Mouse (Mus musculus) CH12F3 (cell line): ENCODE measurements around the gene Itgb8.

Experiments used
- in situ Hi-C: fragments of 300-500 bp; cut with MboI; formaldehyde crosslinking; loops from 2 replicates; pipeline ENCODE4 v1.14.3; 2020; ENCODE audit warnings: low sequenced_read_pairs

Itgb8 gene

DNA sequence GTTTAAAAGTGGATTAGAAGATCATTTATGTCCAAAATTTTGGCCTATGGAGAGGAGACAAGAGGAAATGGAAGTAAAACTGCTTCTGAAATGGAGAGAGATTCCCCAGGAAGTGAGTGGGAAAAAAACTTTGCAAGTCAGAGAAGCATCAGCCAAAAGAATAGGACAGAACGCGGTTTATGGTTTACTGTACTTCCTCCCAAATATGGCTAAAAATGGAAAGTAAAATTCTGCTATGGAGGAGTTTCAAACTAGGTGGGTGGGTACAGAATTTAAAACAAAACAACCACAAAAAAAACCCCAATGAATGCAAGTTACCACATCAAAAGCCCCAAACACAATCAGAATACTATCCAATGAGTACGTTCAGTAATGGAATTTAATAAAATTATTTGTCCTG, 90.8 kb downstream of the Itgb8 start:
- in situ Hi-C loops: no loop called here

DNA sequence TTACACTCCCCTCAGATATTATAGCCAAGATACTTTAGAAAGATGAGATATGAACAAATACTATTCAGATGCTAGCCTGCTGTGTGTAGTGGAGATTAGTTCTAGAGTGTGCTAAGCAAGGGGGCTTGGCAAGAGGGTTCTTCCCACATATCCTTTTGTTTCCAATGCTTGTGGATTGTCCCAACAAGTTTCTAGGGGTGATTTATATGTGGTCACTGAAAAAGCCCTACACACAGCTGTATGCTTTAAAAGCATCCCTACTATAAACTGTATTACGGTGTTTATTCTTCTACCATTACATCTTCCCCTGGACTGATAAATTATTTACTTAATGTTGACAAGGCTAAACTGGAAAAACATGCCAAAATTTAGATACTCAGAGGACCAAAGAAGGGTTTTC, 92.6 kb downstream of the Itgb8 start:
- in situ Hi-C loops: no loop called here

DNA sequence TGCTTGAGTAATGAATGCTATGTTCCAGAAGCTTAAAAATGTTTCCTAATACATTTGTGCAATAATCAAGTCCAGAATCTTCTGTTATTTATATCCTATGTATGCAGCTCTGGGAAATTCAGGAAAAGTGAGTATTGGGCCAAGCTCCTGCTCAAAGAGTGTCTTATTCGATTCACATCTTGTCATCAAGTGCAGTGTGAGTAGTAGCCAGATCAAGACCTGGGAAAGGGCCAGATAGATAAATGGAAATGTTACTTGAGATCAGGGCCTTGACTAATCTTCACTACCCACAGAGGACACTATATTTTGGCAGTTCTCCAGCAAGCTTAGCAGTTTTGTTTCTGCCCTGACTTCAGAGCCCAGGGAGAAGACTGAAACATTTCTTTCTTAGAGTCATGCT, 100.7 kb downstream of the Itgb8 start:
- in situ Hi-C loops: no loop called here

DNA sequence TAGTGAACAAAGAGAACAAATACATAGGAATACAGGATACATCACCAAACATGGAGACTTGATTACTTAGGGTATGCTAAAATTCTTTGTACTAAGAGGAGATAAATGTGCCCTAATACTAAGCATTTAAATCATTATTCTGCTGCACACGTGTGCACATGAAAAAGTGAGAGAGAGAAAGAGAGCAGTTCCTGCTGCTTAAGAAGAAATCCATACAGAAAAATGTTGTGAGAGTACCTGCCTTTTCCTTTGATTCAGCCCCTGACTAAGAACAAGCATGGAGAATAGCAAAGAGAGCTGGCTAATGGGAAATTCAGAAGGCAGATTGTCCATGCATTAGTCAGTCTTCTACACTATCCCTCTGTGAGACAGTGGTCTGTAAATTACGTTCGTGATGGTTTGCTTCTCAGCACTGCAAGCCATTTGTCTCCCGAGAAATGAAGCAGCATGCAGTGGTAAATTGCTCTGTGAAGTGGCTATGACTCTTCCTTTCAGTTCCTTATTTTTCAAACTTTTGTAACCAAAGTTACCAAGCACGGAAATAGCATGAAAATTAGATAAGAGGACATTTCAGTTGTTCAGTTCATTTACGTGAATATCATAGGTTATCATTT, 125.0 kb downstream of the Itgb8 start:
- in situ Hi-C loops: no loop called here

DNA sequence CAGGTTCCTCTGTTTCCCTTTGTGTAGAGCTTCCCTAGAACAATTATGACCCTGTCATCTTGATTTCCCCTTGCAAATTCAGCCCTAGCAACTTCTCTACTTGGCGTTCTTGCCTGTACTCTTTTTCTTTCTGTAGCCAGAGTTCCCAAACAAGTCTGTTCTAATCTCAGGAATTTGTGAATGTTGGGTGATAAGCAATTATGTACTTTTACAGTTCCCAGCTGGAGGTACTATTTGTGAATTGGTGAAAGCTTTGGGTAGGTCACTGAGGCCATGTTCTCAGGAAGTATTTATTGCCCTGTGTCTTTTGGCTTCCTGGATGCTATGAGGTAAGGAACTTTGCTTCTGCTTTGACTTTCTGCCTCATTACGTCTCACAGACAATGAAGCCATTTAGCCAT, 128.5 kb downstream of the Itgb8 start:
- in situ Hi-C loops: no loop called here
